8 mouse cellular contexts compared by ENCODE assay signal in genomic region chr7:66449971-66450752, GRCm38 (mm10). TPM values are rescaled to one million over a fixed set of nuclear protein-coding genes. Genes with fewer than 3 reads are reported as not detected.
DNase-seq lines count a peak whose midpoint lies in the region; ATAC-seq and TF ChIP-seq lines count a peak whose summit lies in the region.

No protein-coding gene starts in this region.

- H3K9me3 ChIP-seq in embryonic facial prominence, embryonic 10.5 days = no peaks in the 10 kb centered on the region
- H3K9me3 ChIP-seq in hindbrain, embryonic 13.5 days = no peaks in the 10 kb centered on the region
- no peaks in the 10 kb centered on the region for H3K9me3 ChIP-seq in lung, postnatal 0 days (ENCODE audit: low read length)

- peak; percentile 47 for ATAC-seq in hindbrain, embryonic 13.5 days (ENCODE audit: low FRiP score)
- ATAC-seq in lung, postnatal 0 days = peak; percentile 58

- H3K36me3 ChIP-seq in embryonic facial prominence, embryonic 10.5 days (replicated peaks) = no peaks in the 10 kb centered on the region
- no peaks in the 10 kb centered on the region for H3K36me3 ChIP-seq in hindbrain, embryonic 13.5 days
- no peaks in the 10 kb centered on the region for H3K36me3 ChIP-seq in lung, postnatal 0 days (ENCODE audit: insufficient read depth, low read length)
- no peaks in the 10 kb centered on the region for H3K36me3 ChIP-seq in thymus, adult 2 months (ENCODE audit: control insufficient read depth, insufficient read depth, low read length)

- no peak for TF ChIP-seq CTCF in lung, postnatal 0 days (IDR thresholded peaks at IDR 0.05)
- no peak for TF ChIP-seq CTCF in thymus, adult 2 months (IDR thresholded peaks at IDR 0.05; ENCODE audit: borderline replicate concordance, control insufficient read depth, extremely low read depth, insufficient read depth, low read length, poor library complexity)

- no peak for TF ChIP-seq POLR2A in thymus, adult 2 months (IDR thresholded peaks at IDR 0.05; ENCODE audit: control insufficient read depth, extremely low read depth, insufficient read depth, low read length, poor library complexity)

- H3K4me1 ChIP-seq in embryonic facial prominence, embryonic 10.5 days = peaks cover 76% of the 10 kb centered on the region
- H3K4me1 ChIP-seq in hindbrain, embryonic 13.5 days (replicated peaks) = peaks cover 15% of the 10 kb centered on the region
- no peaks in the 10 kb centered on the region for H3K4me1 ChIP-seq in lung, postnatal 0 days (ENCODE audit: insufficient read depth, low read depth, low read length)
- peaks cover 4% of the 10 kb centered on the region; the same call in 1 of the 2 replicates for H3K4me1 ChIP-seq in thymus, adult 2 months (replicated peaks; ENCODE audit: control insufficient read depth, insufficient read depth, low read length)

- peak overlapping the region; percentile 50 for H3K4me2 ChIP-seq in hindbrain, embryonic 13.5 days
- peak overlapping the region; percentile 47 for H3K4me2 ChIP-seq in lung, postnatal 0 days (replicated peaks; ENCODE audit: low read depth, low read length)

- DNase-seq in thymus, postnatal 0 days (ENCODE audit: low spot score) = peak; percentile 20
- no peak for DNase-seq in thymus, postnatal 36 days
- peak; percentile 84 for DNase-seq in embryonic facial prominence, embryonic 10.5 days (ENCODE audit: low spot score)
- peak; percentile 57 for DNase-seq in lung, postnatal 0 days (ENCODE audit: low spot score)
- peak; percentile 56 for DNase-seq in testis, postnatal 10 days (ENCODE audit: low spot score)
- DNase-seq in spleen, postnatal 4 days (ENCODE audit: low spot score in 2 of 2) = no peak
- DNase-seq in thymus, adult 2 months = no peak

- H3K4me3 ChIP-seq in embryonic facial prominence, embryonic 10.5 days = peak overlapping the region; percentile 48
- H3K4me3 ChIP-seq in hindbrain, embryonic 13.5 days = peak overlapping the region; percentile 20
- H3K4me3 ChIP-seq in lung, postnatal 0 days (ENCODE audit: low read depth, low read length) = peak overlapping the region; percentile 3; the same call in 1 of the 2 replicates
- no peak overlapping the region for H3K4me3 ChIP-seq in thymus, adult 2 months (ENCODE audit: control insufficient read depth, insufficient read depth, low read length)

- H3K27ac ChIP-seq in embryonic facial prominence, embryonic 10.5 days (replicated peaks) = peak overlapping the region; percentile 87
- H3K27ac ChIP-seq in hindbrain, embryonic 13.5 days = no peak overlapping the region; the same call in 1 of the 2 replicates
- no peak overlapping the region for H3K27ac ChIP-seq in lung, postnatal 0 days (ENCODE audit: low read length)
- H3K27ac ChIP-seq in thymus, adult 2 months (ENCODE audit: control insufficient read depth, insufficient read depth, low read length) = no peak overlapping the region

- 4% methylated on average over 16 of the region's 16 CpGs for WGBS in embryonic facial prominence, embryonic 10.5 days
- WGBS in hindbrain, embryonic 13.5 days = 5% methylated on average over 16 of the region's 16 CpGs
- 11% methylated on average over 14 of the region's 16 CpGs for WGBS in lung, postnatal 0 days
- 11% methylated on average over 16 of the region's 16 CpGs for WGBS in thymus, adult 2 months

- no peak overlapping the region for H3K9ac ChIP-seq in hindbrain, embryonic 13.5 days
- H3K9ac ChIP-seq in lung, postnatal 0 days (replicated peaks; ENCODE audit: low read depth) = no peak overlapping the region

- no peaks in the 10 kb centered on the region for H3K27me3 ChIP-seq in embryonic facial prominence, embryonic 10.5 days (replicated peaks; ENCODE audit: low read depth, poor library complexity, severe bottlenecking)
- H3K27me3 ChIP-seq in hindbrain, embryonic 13.5 days = peaks cover 9% of the 10 kb centered on the region; the same call in 1 of the 2 replicates
- H3K27me3 ChIP-seq in lung, postnatal 0 days (replicated peaks; ENCODE audit: insufficient read depth, low read length) = no peaks in the 10 kb centered on the region
- H3K27me3 ChIP-seq in thymus, adult 2 months (ENCODE audit: control insufficient read depth, insufficient read depth, low read length) = no peaks in the 10 kb centered on the region

- no peak for TF ChIP-seq EP300 in lung, postnatal 0 days (IDR thresholded peaks at IDR 0.05)

RNA-seq across cellular contexts. Expression of gene Aldh1a3, which starts 22.8 kb away (rescaled TPM):
- 2.6 and 2.9 TPM in 2 replicates for polyA plus RNA-seq in thymus, postnatal 0 days (2015; fragmentation: Nextera tagmentation; extraction: Ambion mirVana)
- 39.7 and 47.1 TPM in 2 replicates for polyA plus RNA-seq in embryonic facial prominence, embryonic 10.5 days (2016; fragmentation: Nextera tagmentation; extraction: Ambion mirVana)
- polyA plus RNA-seq in hindbrain, embryonic 13.5 days (2015; fragmentation: Nextera tagmentation; extraction: Ambion mirVana) = 2.1 and 3.2 TPM in 2 replicates
- 0.84 and 1.7 TPM in 2 replicates for polyA plus RNA-seq in lung, postnatal 0 days (2015; fragmentation: Nextera tagmentation; extraction: Ambion mirVana)
- polyA plus RNA-seq in thymus, adult 2 months (2012; rRNA removed) = 1.5 and 1.8 TPM in 2 replicates

Comparison
In these comparisons a context has a peak if more than half of its experiments do, and no peak if none do; other contexts are left out.
1. DNase-seq: peak in thymus, postnatal 0 days (single experiment), embryonic facial prominence, embryonic 10.5 days (single experiment), lung, postnatal 0 days (single experiment) and testis, postnatal 10 days (single experiment); none in thymus, postnatal 36 days (0 of 2), spleen, postnatal 4 days (0 of 2) and thymus, adult 2 months (single experiment).